Mouse (Mus musculus) lung, adult 2 months (tissue): ENCODE measurements around the gene Gm20388. TPM values are rescaled to one million over a fixed set of nuclear protein-coding genes. Genes with fewer than 3 reads are reported as not detected.
"Not testable (repeated sequence)": the region's sequence is repeated elsewhere in the genome, so short reads cannot be mapped to it uniquely, and the experiment has no call there.

Source experiments
- DNase-seq: peaks from one replicate; pipeline ENCODE4 v3.0.0; 2022
- H3K4me1 ChIP-seq: fragments of 200-500 bp; 2 replicates; pipeline ENCODE4 v1.6.1; 2011; ENCODE audit warnings: low read length; ENCODE audit not compliant: control insufficient read depth, insufficient read depth
- H3K4me3 ChIP-seq: fragments of 200-500 bp; replicated peaks from 2 replicates; pipeline ENCODE3; 2011; ENCODE audit warnings: low read depth, mild to moderate bottlenecking, control low read depth, low read length; ENCODE audit errors: extremely low read depth
- CTCF ChIP-seq: fragments of 200-500 bp; IDR thresholded peaks from 2 replicates; pipeline ENCODE4 v1.5.1; 2011; ENCODE audit warnings: mild to moderate bottlenecking, low read length, control low read depth; ENCODE audit not compliant: insufficient read depth
- POLR2A ChIP-seq: fragments of 200-500 bp; IDR thresholded peaks from 2 replicates; pipeline ENCODE4 v1.6.1; 2011; ENCODE audit warnings: low read depth, mild to moderate bottlenecking, control low read depth, low read length, borderline replicate concordance; ENCODE audit errors: extremely low read depth
- WGBS: fragments of 180-500 bp; shearing (Covaris S2); methylation state at CpG from one replicate; pipeline ENCODE4 v1.1.7; 2018; 5-methylcytosine and 5-hydroxymethylcytosine counted together
- polyA plus RNA-seq: library from polyadenylated mRNA; depleted of rRNA; stranded (reverse); fragments of >200 nt; gene quantifications from 2 replicates; pipeline ENCODE4 v1.2.3, GENCODE M21; 2012

Gene Gm20388
- polyA plus RNA-seq, 1 experiment: 67.8 TPM

- DNase-seq: no peak
- peaks cover 19% of the 10 kb centered on the region for H3K4me1 ChIP-seq
- H3K4me3 ChIP-seq: no peak overlapping the region
- TF ChIP-seq CTCF (peak; percentile 50; the same call in 1 of the 2 replicates), POLR2A (no peak)
- 30% methylated on average over 7 of the region's 7 CpGs for whole genome bisulfite sequencing
Observed at GRCm38 (mm10) chr8:120364093-120364725, 453.6 kb downstream of the Gm20388 start.

GRCm38 (mm10) chr8:120366840-120367239 is 456.2 kb downstream of the Gm20388 start:
- Histone ChIP-seq H3K4me3 (no peak overlapping the region), H3K4me1 (peaks cover 27% of the 10 kb centered on the region)
- no peak for DNase-seq
- WGBS: 78% methylated on average over 6 of the region's 6 CpGs
- TF ChIP-seq POLR2A (no peak), CTCF (no peak)

GRCm38 (mm10) chr8:120368191-120368590 is 457.6 kb downstream of the Gm20388 start:
- 77% methylated on average over 1 of the region's 1 CpGs for WGBS
- DNase-seq, H3K4me3 ChIP-seq: not testable (repeated sequence)
- peaks cover 27% of the 10 kb centered on the region for H3K4me1 ChIP-seq

- 15% methylated on average over 11 of the region's 11 CpGs for WGBS
- Histone ChIP-seq H3K4me1 (peaks cover 22% of the 10 kb centered on the region), H3K4me3 (no peak overlapping the region)
- DNase-seq: peak; percentile 84
- no peak for TF ChIP-seq CTCF
- TF ChIP-seq POLR2A: 0 out of 2 replicates have a peak, but pooled peaks have one; percentile 11
Observed at GRCm38 (mm10) chr8:120368814-120369649, 458.4 kb downstream of the Gm20388 start.

GRCm38 (mm10) chr8:120369956-120370355 is 459.3 kb downstream of the Gm20388 start:
- Histone ChIP-seq H3K4me1 (peaks cover 17% of the 10 kb centered on the region), H3K4me3 (no peak overlapping the region)
- DNase-seq: no peak
- TF ChIP-seq POLR2A (no peak), CTCF (no peak)
- 19% methylated on average over 7 of the region's 7 CpGs for WGBS

- WGBS: 81% methylated on average over 4 of the region's 4 CpGs
- peaks cover 17% of the 10 kb centered on the region for H3K4me1 ChIP-seq
- TF ChIP-seq POLR2A (no peak), CTCF (no peak)
- H3K4me3 ChIP-seq: no peak overlapping the region
- DNase-seq: no peak
Observed at GRCm38 (mm10) chr8:120370461-120370860, 459.8 kb downstream of the Gm20388 start.

GRCm38 (mm10) chr8:120371146-120371545 is 460.5 kb downstream of the Gm20388 start:
- Histone ChIP-seq H3K4me3 (no peak overlapping the region), H3K4me1 (peaks cover 17% of the 10 kb centered on the region)
- 77% methylated on average over 5 of the region's 5 CpGs for WGBS
- DNase-seq: no peak
- TF ChIP-seq POLR2A: no peak
- TF ChIP-seq CTCF: no peak

- WGBS: 75% methylated on average over 8 of the region's 8 CpGs
- H3K4me1 ChIP-seq: peaks cover 17% of the 10 kb centered on the region
- H3K4me3 ChIP-seq: no peak overlapping the region
- DNase-seq: no peak
- TF ChIP-seq POLR2A: no peak
- TF ChIP-seq CTCF: no peak
Observed at GRCm38 (mm10) chr8:120371725-120372457, 461.2 kb downstream of the Gm20388 start.

GRCm38 (mm10) chr8:120372684-120373083 is 462.0 kb downstream of the Gm20388 start:
- H3K4me1 ChIP-seq: peaks cover 15% of the 10 kb centered on the region
- WGBS: 94% methylated on average over 6 of the region's 6 CpGs
- H3K4me3 ChIP-seq: no peak overlapping the region
- TF ChIP-seq CTCF (no peak), POLR2A (no peak)
- DNase-seq: no peak
